Mouse (Mus musculus) heart, adult 2 months (tissue): ENCODE results near the gene Rnft2.

ENCODE experiments used
- CTCF ChIP-seq: fragments of 200-600 bp; IDR thresholded peaks from 2 replicates; pipeline ENCODE4 v1.8.1; 2022; ENCODE audit warnings: antibody characterized with exemption, mild to moderate bottlenecking, moderate library complexity
- EP300 ChIP-seq: fragments of 200-500 bp; IDR thresholded peaks from 2 replicates; pipeline ENCODE4 v1.6.1; 2011; ENCODE audit warnings: low read depth, low read length, control low read depth; ENCODE audit not compliant: insufficient read depth

GRCm38 (mm10) chr5:118271449-118272110 lies 26.7 kb upstream of the Rnft2 start:
- TF ChIP-seq EP300 (no peak), CTCF (no peak)
